Mouse (Mus musculus) kidney, adult 11 months (tissue): Measurements from ENCODE around the gene Atxn1.

Experiments used
- DNase-seq: peaks from one replicate; pipeline ENCODE4 v3.0.0; 2022

The Atxn1 gene

DNA sequence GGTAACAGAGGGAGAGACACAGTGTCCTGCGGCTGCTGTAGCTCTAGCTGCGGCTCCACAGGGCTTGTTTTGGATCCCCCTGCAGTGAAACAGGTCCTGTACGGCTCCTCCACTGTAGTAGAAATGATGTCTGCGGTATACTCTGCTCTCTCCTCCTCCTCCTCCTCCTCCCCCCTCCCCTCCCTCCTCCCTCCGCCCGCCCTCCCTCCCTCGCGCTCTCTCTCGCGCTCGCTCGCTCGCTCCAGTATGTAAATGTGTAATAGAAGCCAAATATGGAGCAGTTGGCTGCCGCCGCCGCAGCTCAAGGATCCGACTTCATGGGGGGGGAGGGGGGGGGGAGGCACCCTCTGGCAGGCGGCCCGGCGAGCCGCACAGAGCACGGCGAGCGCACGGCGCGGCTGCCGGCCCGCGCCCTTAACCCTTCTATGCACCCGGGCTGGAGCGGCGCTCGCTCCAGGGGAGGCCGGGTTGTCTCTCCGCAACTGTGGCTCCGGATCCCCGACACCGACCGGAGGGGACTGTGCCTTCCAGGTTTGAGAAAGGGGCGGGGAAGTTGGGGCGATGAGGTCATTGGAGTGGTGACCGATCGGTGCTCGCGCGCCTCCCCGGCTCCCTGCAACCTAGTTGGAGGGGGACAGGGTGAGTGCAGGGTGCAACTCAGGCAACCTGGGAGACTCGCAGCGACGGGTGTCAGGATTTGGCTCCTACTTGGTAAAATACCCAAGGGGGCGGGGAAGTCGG lies at the start of gene Atxn1:
Gene Atxn1, minus strand, starts transcription at position 156 of the 741 bp plus-strand sequence.
- peak; percentile 88 for DNase-seq

DNA sequence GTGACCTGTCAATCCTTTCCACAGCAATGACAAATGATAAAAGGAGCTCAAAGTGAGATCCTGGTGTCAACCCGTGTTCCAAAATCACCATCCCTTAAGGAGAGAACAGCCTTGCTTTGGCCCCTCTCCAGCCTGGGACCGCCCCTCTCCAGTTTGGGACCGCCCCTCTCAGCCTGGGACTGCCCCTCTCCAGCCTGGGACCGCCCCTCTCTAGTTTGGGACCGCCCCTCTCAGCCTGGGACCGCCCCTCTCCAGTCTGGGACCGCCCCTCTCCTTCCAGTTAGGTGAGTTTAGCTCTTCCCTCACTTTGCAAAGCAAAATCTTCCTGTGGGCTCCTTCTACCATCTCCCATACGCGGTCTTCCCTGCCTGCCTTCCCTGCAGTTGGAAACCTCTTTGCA lies 46.4 kb upstream of the Atxn1 start:
- DNase-seq, result no peak

DNA sequence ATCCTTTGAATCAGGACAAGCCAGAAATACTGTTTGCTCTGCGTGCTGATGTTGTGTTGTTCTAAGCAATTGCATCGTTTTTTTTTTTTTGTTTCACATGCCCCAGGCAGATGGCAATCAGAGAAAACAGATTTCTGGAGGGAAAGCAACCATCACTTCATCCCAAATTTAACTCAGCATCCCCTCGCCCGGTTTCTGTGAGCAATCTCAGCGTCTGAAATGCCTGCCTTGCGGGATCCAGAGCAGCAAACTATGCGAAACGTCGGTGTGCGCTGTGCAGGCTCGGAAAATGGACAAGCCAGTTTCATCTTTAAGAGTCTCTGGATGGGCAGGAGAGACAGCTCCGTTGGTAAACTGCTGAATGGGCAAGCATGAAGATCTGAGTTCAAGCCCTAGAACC lies 45.3 kb upstream of the Atxn1 start:
- no peak for DNase-seq

DNA sequence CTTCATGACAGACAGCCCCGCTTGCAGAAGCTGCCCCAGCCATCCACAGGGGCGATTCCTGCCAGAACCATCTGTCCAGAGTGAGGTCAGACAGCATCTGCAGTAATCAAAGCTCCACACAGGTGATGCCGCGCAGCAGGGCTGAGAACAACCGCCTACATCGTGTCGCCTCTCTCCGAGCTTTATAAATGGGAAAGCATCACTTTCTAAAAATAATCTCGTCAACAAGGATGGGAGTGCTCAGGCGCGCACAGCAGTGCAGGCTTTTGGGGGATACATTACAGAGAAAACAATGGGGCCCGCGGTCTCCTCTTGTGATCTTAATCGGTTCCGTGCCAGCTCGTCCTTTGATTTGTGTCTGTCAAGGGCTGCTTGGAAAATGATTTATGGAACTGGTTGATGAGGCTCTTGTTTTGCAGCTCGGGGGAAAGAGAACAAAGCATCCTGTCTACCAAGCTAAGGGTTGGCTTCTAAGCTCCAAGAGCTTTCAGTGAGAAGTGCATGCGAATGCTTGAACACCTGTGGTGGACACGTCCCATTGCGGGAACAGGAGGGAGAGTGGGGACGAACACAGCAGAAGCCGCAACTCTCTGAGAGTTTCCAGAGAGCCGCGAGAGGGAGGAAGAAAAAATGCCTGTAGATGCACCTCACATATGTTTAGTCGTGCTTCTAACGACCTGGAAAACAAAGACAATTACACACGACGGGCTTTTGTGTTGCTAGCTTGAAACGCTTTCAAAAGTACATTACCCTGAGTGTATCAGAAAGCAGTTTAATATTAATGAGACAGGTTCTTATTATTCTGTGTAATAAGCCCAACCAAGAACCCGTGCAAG lies 44.2 kb upstream of the Atxn1 start:
- no peak for DNase-seq

DNA sequence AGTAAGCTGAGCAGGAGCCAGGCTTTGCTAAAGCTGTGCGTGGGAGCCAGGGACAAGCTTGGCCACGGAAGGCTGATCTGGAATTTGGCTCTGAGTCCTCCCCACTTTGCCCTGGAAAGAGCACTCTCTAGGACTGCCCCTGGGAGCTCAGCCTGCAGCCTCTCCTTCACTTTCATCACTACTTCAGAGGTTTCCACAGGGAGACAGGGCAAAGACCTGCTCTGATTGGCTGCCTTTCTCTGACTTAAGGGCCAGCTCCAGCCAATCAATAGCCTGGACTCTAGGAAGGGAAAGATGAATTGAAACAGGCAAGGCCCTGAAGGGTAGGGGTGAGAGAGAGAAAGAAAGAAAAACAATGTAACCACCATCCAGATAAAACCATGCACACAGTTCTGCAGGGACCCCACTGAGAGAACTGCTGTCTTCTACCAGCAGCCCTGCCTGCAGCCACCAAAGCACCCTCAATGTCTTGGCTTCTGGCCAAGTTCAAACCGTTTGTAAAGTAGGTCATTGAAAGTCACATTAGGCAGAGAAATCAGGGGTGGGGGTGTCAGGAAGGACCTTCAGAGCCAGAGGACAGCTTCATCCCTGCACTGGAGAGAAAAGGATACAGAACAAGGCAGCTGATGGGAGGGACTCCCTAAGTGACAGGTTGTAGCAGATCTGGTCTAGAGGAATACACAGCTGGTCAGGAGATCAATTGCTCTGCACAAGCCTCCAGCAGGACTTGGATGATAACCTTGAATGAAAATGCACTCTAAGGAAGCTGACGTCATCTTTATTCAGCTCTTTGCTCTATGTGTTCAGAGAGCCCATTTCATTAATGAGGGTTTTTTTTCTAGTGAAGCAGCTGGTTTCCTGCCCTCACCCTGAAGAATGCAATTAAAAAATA lies 41.6 kb upstream of the Atxn1 start:
- peak; percentile 67 for DNase-seq

DNA sequence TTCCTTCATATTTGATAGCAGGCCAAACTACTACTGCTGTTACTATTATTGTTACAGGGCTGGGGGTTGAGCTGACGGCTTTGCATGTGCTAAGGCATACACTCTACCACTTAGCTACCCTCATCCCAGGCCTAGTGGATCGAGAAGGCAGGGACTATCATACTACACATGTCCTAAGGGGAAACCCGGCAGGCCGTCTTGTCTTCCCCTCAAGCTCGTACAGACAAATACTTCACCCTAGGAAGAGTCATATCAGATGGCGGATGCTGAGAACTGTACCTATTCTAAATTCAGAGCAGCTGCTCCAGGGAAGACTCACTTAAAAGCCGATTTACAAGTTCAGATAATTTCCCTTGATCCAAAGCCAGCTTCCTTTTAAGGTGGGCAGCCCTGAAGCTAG lies 40.8 kb upstream of the Atxn1 start:
- DNase-seq, result no peak

DNA sequence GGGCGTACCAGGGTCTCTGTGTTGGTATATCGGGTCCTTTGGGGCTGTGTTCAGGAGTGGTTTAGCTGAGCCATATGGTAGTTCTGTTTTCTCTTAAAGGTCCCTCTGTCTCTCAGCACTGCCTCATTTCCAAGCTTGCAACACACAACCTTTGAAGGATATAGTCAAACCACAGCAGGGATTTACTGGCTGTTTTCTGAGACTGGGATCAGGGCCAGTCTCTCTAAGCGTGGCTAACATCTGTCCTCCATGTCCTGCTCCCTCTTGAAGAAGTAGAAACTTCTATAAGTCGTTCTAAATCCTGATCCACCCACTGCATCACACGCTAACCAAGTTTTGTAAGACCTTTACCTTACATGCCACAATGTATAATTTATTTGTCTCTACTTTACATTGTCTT lies 36.5 kb upstream of the Atxn1 start:
- no peak for DNase-seq

DNA sequence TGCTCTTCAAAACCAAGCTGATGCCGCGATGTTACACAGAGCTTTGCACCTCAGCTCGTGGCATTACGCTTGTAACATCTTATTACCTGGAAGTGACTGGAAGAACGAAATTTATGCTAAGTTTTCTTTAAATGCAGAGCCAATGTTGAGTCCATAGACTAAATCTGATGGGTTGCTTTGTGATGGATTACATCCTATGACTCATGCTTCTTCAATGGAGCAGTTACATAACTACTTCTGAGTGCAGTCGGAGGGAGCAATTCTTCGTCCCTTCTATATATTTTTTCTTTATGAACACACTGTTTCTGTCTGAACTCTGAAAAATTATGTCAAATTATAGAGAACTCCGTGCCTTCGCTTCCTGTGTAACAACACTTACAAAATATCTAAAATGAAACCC lies 28.1 kb upstream of the Atxn1 start:
- no peak for DNase-seq

DNA sequence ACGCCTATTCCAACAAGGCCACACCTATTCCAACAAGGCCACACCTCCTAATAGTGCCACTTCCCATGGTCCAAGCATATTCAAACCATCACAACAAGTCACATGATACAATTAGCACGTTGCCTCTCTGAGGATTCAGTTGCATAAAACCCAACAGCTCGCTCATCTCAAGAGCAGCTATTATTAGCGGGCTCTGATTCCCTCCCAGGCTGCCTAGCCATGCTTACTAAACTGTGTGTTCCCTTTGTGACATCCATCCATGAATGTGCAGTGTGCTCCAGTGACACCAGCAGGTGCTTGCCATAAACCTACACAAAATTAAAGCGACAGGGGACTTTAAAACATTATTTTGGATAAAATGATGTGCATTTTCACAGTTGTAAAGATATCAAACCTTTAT lies 25.7 kb upstream of the Atxn1 start:
- no peak for DNase-seq

DNA sequence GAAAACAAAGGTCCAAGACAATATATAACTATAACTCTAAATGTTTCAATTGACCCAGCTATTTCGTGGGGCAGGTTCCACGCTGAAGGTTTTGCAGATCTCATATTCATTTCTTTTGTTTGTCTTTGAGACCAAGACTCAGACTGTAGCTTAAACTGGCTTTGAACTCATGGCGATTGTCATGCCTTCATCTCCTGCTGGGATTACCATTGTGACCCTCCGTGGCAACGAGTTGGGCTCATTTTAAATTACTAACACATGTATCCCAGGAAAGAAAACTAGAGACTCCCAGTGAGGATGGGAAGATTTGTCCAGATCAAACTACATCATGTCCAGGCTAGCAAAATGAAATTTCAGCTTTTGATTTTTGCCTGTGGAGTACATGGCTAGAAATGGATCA lies 14.4 kb upstream of the Atxn1 start:
- DNase-seq, result no peak

DNA sequence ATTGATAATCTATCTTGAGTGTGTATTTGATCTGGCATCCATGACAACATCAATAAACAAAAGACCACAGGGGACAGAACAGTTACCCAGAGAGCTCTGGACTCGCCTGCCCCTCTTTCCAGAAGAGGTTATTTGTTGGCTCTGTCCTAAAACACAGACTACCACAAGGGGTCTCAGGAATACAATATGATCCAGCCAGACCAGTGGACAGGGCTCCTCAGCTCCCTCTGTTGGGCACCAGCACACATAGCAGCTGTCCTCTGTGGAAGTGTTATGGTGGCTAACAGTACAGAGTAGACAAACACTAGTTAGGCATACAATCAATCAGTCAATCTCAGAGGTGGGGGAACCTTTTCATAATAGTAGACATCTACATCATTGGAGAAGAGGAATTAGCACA lies 12.1 kb upstream of the Atxn1 start:
- peak; percentile 43 for DNase-seq

DNA sequence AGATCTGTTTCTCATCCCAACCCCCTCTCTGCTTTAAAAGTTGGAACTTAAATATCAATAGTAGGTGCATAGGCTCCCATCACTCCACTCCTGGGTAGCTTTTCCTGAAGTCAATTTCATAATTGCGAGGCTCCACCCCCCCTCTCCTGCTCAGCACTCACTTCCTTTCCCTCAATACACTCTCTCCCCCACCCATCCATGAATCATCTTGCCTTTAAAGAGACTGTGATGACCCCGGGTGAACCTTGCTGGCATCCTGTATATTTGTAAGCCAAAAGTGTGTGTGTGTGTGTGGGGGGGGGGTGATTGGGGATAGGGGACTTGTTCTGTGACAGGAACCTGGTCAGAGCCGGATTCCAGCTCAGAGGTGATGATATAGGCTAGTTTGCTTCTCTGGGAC lies 9.8 kb upstream of the Atxn1 start:
- DNase-seq, result no peak

DNA sequence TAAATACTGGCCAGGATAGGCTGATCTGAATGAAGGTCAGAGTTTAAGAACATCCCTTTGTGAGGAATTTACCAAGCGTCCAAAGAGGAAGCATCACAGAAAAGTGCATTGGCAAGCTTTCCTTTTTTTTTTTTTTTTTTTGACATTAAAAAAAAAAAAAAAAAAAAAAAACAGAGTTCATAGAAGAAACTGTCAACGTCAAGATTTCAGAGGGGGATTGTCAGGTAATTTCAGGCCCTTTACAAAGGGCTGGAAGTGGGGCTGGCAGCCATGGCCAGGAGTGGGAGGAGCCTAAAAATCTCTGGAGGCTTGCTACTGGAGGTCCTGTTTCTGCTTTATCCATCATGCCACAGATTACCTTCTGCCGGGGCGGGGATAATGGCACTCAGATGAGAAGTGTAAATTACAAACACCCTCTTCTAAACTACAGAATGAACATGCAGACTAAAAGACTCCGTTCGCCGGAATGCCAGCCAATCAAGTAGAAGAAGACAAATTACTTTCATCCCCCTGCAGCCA lies 9.2 kb upstream of the Atxn1 start:
- no peak for DNase-seq

DNA sequence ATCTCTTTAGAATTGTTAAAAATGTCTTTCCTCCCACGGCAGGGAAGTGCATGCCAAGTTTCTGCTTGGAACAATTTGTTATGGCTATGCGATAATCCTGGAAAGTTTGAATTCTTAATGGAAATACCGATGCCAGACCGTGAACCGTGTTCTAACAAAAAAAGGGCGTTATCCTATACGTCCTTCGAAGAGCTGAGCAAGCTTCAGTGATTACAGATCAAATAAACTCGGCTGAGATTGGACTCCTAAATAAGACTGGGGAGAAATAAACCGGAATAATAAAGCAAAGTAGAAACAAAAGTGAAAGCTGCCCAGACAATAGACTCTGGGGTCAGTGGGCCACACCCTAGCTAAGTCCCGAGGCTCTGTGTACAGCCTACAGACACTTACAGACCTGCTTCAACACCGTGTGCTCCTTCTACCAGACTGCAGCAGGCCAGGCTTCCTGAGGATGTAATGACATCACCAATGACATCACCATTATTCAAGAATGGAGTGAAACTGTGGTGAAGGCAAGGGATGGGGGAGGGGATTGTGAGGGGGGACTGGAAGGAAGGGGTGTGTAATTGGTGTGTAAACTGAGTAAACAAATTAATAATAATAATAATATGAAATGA lies 6.2 kb upstream of the Atxn1 start:
- DNase-seq, result no peak

DNA sequence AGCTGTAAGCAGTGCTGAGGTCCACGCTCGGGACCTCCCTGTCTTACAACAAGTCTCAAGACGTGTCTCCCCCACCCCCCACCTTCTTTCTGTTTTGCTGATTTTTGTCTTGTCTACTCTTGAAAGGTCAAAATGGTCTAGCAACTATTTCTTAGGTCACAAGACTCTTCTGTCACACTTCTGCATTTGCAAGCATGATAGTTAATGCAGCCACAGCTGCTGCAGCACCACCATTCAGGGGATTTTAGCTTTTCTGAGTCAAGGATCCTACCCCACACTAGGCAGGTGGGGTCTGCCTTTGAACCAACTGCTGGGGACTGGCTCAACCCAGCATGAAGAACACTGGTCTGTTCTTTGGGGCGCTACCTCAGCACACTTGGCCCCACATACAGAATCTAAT lies 3.4 kb upstream of the Atxn1 start:
- no peak for DNase-seq

DNA sequence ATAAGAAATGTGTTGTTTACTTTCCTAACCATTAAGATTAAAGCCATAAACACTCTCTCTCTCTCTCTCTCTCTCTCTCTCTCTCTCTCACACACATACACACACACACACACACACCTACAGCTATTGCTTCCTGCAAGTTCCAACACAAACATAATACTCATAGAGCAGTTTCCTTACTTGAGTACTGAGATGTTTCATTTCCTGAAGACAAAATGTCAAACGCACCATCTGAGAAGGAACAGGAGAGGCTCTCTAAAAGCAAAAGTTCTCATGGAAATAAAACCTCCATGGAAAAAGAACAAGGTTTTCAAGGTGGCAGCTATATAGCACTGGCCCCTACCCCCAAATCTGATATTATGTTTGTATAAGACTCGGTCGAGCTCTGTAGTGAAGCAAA lies 2.6 kb upstream of the Atxn1 start:
- DNase-seq, result no peak

DNA sequence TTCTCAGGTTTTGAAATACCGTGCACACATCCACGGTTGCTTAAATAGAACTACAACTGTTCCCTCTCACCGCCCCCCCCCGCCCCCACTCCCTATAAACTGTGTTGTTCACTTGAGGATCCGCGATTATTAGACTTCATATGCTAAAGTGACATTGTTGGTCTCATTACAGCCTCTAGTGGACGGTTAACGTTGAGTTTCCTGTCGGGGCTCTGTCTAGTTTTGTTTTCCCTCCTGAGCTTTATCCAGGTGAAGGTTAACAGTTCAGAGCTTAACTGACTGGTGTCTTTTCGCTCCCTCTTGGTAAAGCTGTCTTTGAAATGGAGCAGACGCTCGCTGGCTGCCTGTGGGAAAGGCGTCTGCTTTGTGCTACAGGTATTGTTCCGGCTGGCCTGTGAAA lies 1.8 kb upstream of the Atxn1 start:
- peak; percentile 53 for DNase-seq

DNA sequence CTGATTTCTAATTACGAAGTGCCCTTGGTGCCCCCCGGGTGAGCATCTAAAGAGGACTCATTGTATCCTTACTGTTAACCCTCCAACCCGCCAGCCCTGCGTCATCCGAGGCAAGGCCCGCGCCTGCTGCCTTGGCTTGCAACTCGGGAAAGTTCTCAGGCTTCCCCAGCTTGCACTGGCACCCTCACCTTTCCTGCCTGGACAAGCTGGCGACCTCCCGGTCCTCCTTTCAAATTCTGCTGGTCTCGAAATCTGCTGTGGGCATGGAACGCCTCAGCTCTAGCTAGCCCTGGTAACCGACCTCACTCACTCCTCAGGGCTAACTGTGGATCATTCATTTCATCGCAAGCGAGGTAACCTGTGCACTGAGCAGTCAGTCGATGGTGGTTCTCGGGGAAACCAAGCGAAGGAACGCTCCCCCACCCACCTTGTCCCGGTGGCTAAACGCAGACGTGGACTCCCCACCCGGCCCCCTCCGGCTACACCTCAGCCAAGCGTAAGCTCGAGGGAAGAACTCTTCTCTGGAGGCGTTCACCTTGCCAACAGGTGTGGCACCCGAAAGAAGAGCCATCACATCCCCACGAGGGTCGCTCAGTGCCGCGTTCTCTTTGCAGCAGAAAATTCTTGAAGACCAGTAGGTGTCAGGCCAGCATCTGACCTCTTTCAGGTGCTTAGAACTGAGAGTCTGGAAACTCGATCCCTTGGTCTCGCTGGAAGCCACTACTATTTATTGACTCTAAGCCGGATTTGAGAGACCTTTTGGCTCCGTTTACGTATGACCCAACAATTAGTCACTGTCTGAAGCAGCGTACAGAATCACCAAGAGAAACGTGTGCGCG lies 1.0 kb upstream of the Atxn1 start:
- no peak for DNase-seq

DNA sequence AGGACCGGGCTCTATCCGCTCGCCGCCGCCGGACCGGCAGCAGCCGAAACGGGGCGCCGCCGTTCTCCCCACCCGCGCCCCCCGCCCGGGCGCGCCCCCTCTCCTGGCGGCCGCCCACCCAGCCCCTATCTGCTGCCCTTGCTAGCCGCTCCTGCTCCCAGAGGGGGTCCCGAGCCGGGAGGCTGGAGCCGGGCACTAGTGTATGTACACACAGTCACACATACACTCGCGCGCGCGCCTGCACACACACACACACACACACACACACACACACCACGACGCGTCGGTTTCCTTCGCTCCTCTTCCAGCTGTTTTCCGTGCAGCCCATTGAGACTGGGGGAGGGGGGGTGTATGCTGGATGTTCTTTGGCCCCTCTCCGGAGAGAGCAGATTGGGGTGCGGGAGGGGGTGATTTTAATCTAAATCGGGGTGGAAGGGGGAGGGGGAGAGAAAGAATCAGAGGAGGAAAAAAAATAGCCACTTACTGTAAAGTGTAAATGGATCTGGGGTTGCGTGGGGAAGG lies 416 bp downstream of the Atxn1 start:
- peak; percentile 47 for DNase-seq

DNA sequence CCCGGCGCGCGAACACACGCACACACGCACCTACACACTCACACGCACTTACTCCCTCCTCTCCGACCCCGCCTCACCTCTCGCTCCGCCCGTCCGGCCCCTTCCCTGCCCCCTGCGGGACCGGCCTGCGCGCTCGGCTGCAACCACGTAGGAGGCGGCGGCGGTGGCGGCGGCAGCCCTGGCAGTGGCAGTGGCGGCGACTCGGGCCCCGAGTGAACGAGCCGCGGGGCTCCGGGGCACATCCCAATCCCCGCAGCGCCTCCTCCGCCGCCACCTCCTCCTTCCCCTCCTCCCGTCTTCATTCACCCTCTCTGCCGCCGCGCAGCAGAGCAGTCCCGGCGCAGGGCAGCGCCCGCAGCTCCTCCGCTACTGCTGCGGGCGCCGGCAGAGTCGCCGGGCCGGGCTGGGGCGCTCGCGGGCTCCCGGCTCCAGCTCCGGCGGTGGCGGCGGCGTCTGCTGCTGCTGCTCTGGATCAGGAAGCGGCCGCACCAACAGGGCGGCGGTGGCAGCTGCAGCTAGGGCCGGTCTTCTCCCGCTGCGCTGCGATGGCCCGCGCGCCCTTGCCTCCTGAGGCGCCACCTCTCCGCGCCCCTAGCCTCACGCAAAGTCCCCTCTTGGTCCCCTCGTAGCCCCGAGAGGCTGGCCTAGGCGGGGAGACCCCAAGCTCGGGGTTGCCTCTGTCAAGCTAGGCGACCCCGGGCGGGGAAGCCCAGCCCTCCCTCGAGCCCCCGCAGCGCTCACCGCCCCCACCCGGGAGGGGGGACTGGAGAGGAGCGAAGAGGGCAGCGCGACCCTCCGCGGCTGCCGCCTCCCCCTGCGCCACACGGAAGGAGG lies 1.1 kb downstream of the Atxn1 start:
- peak; percentile 83 for DNase-seq

DNA sequence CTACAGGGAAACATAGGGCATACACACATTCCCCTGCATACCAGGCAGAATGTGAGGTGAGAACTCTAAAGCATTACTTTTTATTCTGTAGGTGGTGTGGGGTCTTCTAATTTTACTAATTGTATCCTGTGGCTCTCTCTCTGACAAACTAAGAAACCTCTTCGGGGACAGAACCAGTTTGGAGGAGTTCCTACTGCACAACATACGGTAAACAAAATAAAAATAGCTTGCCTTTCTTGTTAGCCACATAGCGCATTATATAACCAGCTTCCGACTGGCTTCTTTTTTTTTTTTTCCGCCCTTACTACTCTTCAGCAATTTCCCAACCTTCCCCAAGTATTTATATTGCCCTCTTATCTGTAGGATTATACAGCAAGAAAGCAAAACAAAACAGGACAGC lies 2.0 kb downstream of the Atxn1 start:
- no peak for DNase-seq
